Mouse (Mus musculus) heart, postnatal 0 days (tissue): ENCODE measurements around the gene Lamc3.

Experiments
- CTCF ChIP-seq: IDR thresholded peaks from 2 replicates; pipeline ENCODE4 v1.5.1; 2016; ENCODE audit warnings: antibody characterized with exemption, control low read depth, low read depth
- EP300 ChIP-seq: IDR thresholded peaks from 2 replicates; pipeline ENCODE4 v1.6.1; 2016; ENCODE audit warnings: antibody characterized with exemption, low read depth

DNA sequence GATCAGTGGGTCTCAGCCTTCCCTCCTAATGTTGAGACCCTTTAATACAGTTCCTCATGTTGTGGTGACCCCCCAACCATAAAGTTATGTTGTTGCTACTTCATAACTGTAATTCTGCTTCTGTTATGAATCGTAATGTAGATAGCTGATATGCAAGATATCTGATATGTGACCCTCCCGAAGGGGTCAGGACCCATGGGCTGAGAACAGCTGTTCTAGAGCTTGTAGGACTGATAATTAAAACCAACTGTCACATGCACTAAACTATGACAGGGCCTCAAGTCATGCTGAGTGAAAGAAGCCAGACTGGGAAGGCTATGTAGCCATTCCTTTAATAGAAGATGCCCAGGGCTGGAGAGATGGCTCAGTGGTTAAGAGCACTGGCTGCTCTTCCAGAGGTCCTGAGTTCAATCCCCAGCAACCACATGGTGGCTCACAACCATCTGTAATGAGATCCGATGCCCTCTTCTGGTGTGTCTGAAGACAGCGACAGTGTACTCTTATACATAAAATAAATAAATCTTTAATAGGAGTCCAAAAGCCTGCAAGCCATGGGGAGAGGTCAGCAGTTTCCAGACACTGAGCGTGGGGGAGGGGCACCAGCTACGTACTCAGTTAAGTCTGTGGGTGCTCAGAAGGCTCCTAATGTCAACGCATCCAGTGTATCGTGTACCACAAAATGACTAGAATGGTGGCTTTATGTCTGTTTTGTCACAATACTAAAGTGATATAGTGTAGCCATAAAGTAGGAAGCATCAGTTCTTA is 19.1 kb upstream of the Lamc3 start:
- TF ChIP-seq CTCF (no peak), EP300 (no peak)
